Mouse (Mus musculus) brain, adult 2 months (tissue): Measurements from ENCODE around the gene Gsg1l.
A peak's percentile ranks its signal among the peaks of the same experiment; 100 is the strongest.

Experiments
- DNase-seq: peaks from one replicate; pipeline ENCODE4 v3.0.0; 2011; ENCODE audit warnings: low read depth, low spot score

The Gsg1l gene

DNA sequence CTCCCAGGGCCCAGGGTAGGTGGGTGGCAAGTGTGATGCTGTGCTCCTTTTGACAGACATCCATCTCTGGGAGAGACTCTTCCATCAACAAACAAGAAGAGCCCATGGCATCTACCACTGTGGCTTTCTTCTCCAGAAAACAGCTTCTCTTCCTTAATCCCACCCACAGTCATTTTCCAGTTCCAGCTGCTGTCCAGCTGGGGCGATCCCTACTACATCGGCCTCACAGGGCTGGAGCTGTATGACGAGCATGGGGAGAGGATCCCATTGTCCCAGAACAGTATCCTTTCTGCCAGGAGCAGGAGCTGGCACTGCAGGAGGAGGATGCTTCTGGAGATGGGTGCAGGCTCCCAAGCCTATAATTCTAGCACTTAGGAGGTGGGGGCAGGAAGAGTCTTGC lies 213.6 kb downstream of the Gsg1l start:
- no peak for DNase-seq

- DNase-seq: no peak
These were observed 217.0 kb downstream of the Gsg1l start for GRCm38 (mm10) chr7:125865234-125865633.

DNA sequence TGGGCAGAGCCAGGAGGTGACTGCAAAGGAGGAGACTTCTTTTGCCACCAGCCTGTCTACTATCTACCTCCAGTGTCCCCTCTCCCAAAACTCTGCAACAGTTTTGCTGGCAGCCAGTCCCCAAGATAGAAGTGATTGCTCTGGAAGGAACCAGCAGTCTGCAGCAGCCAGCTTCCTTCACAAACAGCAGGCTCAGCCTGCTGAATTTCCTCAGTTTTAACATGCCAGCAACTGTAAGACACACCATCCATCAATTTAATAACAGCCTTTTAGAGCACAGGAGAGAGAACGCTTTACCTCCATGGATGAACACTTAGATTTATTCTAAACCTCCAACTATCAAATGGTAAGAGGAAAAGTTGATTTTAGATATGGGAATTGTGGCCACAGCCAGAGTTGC lies 218.2 kb downstream of the Gsg1l start:
- DNase-seq: no peak

DNA sequence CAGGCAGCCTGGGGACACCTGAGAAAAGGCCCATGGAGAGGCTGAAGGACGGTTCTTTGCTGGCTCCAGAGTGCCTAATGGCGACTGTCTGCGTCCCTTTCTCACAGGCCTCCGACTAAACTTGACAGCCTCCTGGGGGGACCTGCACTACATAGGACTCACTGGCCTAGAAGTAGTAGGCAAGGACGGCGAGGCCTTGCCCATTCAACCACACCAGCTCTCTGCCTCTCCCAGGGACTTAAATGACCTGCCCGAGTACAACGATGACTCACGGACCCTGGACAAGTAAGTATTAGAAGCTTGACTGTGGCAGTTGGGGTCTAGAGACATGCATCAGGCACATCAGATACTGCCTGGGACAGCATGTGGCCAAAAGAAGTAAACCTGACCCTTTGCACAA lies 221.8 kb downstream of the Gsg1l start:
- no peak for DNase-seq

- no peak for DNase-seq
These were observed 222.6 kb downstream of the Gsg1l start for GRCm38 (mm10) chr7:125859564-125859963.

DNA sequence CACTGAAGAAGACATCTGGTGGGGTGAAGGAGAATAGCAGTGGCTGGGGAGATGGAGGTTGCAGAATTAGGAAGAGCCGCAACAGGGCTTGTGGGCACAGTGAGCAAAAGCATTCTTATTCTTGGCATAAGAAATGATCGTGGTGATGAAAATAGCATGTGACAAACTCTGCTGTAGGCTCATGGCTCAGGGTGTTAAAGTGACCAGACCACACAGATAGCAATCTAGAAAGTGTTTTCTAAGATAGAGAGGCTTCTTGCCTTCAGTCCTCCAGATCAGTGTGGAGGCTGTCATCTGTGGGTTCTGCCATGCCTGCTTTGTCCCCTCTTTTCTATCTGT lies 234.7 kb downstream of the Gsg1l start:
- peak; percentile 56 for DNase-seq

GRCm38 (mm10) chr7:125846866-125847527 lies 235.2 kb downstream of the Gsg1l start:
- DNase-seq: peak; percentile 65

- no peak for DNase-seq
These were observed 236.6 kb downstream of the Gsg1l start for GRCm38 (mm10) chr7:125845611-125846010.

GRCm38 (mm10) chr7:125838078-125838742 lies 244.0 kb downstream of the Gsg1l start:
- DNase-seq: no peak

GRCm38 (mm10) chr7:125833471-125833870 lies 248.7 kb downstream of the Gsg1l start:
- DNase-seq: no peak

GRCm38 (mm10) chr7:125832767-125833166 lies 249.4 kb downstream of the Gsg1l start:
- DNase-seq: no peak

- no peak for DNase-seq
These were observed 253.0 kb downstream of the Gsg1l start for GRCm38 (mm10) chr7:125829121-125829666.

GRCm38 (mm10) chr7:125828561-125828960 lies 253.7 kb downstream of the Gsg1l start:
- no peak for DNase-seq
